Mouse (Mus musculus) brain, embryonic 14.5 days (tissue): ENCODE results near the gene Med28.

Experiments
- CTCF ChIP-seq: fragments of 200-500 bp; IDR thresholded peaks from 2 replicates; pipeline ENCODE4 v1.5.1; 2012; ENCODE audit warnings: inconsistent platforms, mild to moderate bottlenecking, moderate library complexity, borderline replicate concordance; ENCODE audit not compliant: insufficient read depth, insufficient read length; ENCODE audit errors: extremely low read depth
- POLR2A ChIP-seq: fragments of 200-500 bp; IDR thresholded peaks from 2 replicates; pipeline ENCODE4 v1.6.1; 2012; ENCODE audit warnings: mild to moderate bottlenecking, inconsistent platforms, borderline replicate concordance; ENCODE audit not compliant: poor library complexity, insufficient read depth, insufficient read length, severe bottlenecking; ENCODE audit errors: extremely low read depth

- no peak for TF ChIP-seq POLR2A
- no peak for TF ChIP-seq CTCF
Observed at GRCm38 (mm10) chr5:45510071-45510470, 10.0 kb upstream of the Med28 start.
